Mouse (Mus musculus): Measurements from ENCODE around the gene Fzd4.

Fzd4 gene

GRCm38 (mm10) chr7:89400721-89401120 is 3.4 kb upstream of the Fzd4 start:
- in situ Hi-C loops (cut with MboI; ENCODE audit: low sequenced_read_pairs) = no loop called here

DNA sequence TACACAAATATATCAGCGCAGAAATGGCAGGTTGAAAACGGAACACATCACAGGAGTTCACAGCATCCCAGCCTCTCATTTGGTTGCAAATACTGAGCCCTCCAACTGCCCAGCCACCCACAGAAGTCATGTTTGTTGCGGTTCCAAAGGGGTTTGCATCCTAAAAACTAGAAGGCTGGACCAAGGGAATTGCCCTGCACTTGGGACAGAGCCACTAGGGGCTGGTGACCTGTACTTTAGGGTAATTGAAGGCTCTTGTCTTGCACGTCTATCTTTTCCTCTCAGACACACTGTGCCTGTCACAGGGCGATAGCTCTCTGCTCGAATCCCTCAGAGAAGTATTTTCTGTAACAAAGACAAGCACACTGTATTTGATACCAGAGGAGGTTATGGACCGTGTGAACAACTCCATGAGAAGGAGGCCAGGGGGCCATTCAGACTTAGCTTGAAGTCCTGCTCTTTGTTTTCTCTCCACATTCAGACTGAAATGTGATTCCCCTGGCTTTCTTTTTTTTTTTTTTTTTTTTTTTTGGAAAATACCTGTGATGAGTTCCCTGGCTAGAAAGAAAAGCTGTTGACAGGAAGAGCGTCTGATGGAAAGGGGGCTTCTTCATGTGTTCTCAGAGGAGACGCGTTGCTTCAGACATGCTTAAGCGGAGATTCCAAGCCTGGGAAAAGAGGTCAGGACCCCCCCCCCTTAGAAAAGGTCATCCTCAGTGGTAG is 2.9 kb upstream of the Fzd4 start:
- in situ Hi-C loops (cut with MboI; ENCODE audit: low sequenced_read_pairs) = no loop called here

DNA sequence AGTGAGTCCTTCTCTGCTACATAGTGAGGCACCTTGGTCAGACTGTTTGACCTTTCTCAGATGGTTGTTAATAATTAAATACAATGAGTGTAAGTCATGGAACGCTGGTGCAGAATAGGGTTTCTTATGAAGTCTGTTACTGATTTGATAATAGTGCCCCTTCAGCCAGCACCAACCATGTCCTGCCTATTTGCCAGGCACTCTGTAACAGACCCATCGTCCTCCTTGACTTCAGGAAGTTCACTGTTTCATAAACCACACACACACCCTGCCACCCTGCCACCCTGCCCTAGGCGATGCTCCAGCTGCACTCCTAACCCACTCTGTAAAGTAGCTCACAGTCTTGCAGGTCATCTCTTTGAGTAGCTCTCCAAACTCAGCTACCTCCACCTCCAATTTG is 2.2 kb upstream of the Fzd4 start:
- in situ Hi-C loops (cut with MboI; ENCODE audit: low sequenced_read_pairs) = no loop called here

DNA sequence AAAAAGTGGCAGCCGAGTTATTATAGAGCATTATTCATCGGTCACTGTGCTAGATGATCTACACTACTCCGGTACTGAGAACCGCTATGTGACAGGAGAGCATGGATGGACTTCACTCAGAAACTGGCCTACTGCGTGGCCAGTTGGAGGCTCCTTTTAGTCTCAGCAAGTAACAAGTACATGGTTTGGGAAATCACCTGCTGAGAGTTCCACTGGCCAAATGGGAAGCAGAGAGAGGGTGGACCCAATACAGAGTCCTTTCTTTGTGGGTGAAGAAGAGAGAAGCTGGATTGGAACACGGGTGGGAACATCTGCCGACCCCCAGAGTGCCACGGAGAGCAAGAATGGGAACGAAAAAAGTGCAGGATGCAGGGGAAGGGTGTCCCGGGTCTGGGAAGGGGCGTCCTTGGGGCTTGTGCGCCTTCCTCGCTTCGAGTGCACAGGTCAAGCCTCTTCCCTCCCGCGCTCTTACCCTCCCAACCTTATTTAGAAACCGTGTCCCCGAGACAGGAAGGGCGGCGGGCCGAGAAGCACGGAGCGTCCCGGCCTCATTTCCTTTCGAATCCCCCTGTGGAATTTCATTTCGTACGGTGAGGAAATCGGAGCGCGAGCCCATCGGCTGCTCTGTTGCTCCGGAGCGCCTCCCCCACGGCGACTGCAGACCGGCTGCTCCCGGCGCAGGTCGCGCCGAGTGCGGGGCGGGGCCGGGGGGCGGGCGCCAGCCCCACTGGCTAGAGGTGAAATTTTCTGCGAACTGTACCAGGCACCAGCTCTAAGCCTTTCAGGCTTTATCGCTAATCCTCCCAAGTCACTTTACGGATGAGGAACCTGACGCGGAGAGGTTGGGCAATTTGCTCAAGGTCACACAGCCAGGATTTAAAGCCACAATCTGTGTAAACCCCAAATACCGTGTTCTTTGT is 842 bp upstream of the Fzd4 start:
- in situ Hi-C loops (cut with MboI; ENCODE audit: low sequenced_read_pairs) = no loop called here

GRCm38 (mm10) chr7:89404734-89405440 is 732 bp downstream of the Fzd4 start:
- in situ Hi-C loops (cut with MboI; ENCODE audit: low sequenced_read_pairs) = no loop called here

DNA sequence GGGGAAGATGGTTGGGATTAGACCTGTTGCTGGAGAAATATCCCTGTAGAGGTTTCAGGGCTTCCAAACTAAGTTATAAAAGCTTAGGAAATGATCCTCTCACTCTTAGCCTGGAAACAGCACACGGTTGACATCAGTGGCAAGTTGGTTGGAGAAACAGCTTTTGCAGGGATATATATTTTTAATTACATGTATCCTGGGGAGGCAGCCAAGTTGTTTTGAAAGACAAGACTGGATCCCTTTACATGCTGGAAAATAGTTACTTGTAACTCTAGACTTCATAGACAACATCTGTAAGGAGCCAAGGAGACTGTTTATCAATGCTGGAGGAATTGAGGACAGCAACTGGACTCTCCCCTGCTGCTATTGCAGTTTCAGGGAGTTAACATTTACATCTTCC is 1.9 kb downstream of the Fzd4 start:
- in situ Hi-C loops (cut with MboI; ENCODE audit: low sequenced_read_pairs) = no loop called here

DNA sequence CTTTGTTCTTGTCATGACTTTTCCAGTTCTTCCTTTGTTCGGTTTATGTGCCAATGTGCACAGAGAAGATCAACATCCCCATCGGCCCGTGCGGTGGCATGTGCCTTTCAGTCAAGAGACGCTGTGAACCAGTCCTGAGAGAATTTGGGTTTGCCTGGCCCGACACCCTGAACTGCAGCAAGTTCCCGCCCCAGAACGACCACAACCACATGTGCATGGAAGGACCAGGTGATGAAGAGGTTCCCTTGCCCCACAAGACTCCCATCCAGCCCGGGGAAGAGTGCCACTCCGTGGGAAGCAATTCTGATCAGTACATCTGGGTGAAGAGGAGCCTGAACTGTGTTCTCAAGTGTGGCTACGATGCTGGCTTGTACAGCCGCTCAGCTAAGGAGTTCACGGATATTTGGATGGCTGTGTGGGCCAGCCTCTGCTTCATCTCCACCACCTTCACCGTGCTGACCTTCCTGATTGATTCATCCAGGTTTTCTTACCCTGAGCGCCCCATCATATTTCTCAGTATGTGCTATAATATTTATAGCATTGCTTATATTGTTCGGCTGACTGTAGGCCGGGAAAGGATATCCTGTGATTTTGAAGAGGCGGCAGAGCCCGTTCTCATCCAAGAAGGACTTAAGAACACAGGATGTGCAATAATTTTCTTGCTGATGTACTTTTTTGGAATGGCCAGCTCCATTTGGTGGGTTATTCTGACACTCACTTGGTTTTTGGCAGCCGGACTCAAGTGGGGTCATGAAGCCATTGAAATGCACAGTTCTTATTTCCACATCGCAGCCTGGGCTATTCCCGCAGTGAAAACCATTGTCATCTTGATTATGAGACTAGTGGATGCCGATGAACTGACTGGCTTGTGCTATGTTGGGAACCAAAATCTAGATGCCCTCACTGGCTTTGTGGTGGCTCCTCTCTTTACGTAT is 3.1 kb downstream of the Fzd4 start:
- in situ Hi-C loops (cut with MboI; ENCODE audit: low sequenced_read_pairs) = no loop called here

DNA sequence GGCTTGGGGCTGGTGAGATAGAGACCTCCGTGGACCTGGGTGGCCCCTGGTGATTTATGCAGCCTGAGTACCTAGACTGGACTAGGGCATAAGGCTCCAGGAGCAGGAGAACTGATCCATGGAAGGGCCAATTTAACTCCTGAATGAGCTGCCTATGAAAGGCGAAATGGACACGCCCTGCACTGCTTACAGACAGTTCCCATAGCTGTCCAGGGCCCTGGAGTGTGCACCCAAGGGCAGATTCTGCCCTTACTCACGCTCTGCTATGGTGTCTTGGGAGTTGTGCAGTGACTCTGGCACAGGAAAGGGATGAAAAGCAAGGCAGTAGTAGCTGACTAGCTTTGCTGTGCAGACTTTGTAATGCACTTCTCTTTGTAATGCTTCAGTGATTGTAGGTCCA is 6.1 kb downstream of the Fzd4 start:
- in situ Hi-C loops (cut with MboI; ENCODE audit: low sequenced_read_pairs) = loop anchor here (10.0 kb wide), 1 partner anchor 245 kb away; no protein-coding TSS in a partner anchor

DNA sequence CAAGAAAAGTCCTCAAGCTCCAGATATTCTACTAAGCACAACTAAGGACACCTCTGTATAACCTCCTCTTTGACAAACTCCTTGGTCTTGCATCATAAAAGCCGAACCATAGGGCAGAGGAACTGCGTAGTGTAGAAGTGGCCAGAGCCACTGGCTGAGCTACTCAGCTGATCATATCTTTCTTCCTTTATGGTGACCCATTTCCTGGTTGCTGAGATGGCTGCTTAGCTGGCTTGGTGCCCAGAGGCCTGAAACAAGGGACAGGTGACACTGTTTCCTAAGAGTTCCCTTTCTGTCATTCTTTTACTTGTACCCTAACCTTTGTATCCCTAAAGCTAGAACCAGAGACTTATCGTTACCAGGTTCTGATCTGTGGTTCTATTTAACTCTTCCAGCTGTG is 7.2 kb downstream of the Fzd4 start:
- in situ Hi-C loops (cut with MboI; ENCODE audit: low sequenced_read_pairs) = loop anchor here (10.0 kb wide), 1 partner anchor 247 kb away; no protein-coding TSS in a partner anchor

GRCm38 (mm10) chr7:89412094-89412493 is 7.9 kb downstream of the Fzd4 start:
- in situ Hi-C loops (cut with MboI; ENCODE audit: low sequenced_read_pairs) = loop anchor here (10.0 kb wide), 1 partner anchor 247 kb away; no protein-coding TSS in a partner anchor

GRCm38 (mm10) chr7:89416027-89416426 is 11.9 kb downstream of the Fzd4 start:
- in situ Hi-C loops (cut with MboI; ENCODE audit: low sequenced_read_pairs) = loop anchor here (10.0 kb wide), 1 partner anchor 251 kb away; no protein-coding TSS in a partner anchor

GRCm38 (mm10) chr7:89417707-89418106 is 13.6 kb downstream of the Fzd4 start:
- in situ Hi-C loops (cut with MboI; ENCODE audit: low sequenced_read_pairs) = loop anchor here (10.0 kb wide), 1 partner anchor 253 kb away; no protein-coding TSS in a partner anchor

DNA sequence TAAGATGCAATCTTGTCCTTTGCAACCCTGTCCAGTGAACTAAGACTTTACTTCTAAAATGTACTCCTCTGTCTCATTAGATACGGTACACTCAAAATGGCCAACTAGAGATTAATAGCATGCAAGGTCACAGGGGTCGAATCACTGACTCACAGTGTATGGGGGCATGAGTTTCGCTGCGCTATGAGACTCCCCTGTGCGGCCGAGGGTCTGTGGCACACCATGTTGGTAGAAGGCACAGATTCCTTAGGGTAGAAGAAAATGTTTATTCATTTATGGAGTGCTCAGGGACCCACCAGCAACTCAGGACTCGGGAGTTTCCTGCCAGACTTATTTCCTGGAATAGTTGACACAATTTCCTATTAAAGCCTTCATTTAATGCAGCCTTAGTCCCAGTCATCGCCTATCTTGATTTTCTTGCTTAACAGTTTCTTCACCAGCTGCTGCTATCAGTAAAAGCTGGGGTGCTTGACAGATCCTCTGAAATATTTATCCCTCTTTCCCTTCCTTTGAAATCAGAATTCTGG is 14.0 kb downstream of the Fzd4 start:
- in situ Hi-C loops (cut with MboI; ENCODE audit: low sequenced_read_pairs) = loop anchor here (10.0 kb wide), 1 partner anchor 253 kb away; no protein-coding TSS in a partner anchor

DNA sequence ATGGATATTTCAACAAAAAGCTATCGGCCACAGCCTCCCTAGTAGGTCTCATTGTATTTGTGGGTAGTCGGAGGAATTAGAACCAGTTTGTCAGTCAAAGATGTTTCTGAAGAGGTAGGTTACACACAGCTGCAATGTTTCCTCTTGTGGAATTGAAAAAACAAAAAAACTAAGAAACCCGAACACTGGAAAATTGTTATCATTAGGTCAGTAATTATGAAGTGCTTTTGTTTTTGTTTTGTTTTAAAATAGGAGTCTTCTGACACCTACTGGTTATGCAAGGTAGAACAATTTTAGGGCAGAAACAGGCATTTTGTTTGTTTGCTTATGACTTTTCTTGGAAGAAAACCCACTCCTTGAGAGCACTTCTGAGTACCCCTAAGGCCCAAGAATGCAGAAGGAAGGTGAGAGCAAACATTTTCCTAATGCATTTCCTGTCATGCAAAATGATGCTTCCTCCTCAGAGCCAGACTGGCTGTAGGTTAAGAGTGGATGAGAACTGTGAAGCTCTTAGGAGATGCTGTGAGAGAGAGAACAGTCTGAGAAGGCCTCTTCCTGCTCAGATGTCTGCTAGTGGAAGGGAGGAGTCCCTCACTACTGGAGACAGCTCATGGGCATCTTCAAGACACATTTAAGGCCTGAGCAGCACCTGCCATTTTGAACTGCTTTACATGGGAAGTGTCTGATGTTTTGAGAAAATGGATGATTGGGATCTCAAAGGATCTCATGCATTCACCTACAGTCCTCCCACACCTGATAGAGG is 14.9 kb downstream of the Fzd4 start:
- in situ Hi-C loops (cut with MboI; ENCODE audit: low sequenced_read_pairs) = loop anchor here (10.0 kb wide), 1 partner anchor 254 kb away; no protein-coding TSS in a partner anchor

- in situ Hi-C loops (cut with MboI; ENCODE audit: low sequenced_read_pairs) = no loop called here
Measured at GRCm38 (mm10) chr7:89421294-89421693, 17.1 kb downstream of the Fzd4 start.

DNA sequence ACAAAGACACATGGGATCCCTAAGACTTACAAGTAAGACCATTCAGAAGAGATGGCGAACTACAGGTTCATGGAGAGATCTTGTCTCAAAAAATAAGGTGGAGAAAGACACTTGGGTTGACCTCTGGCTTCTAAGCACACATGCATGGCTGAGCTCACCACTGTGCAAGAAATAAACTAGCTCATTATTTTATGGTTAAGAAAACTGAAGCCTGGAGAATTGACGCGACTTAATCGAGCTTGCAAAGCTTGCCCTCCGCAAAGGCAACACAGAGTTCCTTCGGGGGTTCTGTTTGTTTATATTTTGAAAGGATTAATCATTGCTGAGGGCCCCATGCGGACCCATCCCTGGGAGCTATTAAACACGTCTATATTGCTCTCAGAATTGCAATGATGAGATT is 18.5 kb downstream of the Fzd4 start:
- in situ Hi-C loops (cut with MboI; ENCODE audit: low sequenced_read_pairs) = no loop called here

DNA sequence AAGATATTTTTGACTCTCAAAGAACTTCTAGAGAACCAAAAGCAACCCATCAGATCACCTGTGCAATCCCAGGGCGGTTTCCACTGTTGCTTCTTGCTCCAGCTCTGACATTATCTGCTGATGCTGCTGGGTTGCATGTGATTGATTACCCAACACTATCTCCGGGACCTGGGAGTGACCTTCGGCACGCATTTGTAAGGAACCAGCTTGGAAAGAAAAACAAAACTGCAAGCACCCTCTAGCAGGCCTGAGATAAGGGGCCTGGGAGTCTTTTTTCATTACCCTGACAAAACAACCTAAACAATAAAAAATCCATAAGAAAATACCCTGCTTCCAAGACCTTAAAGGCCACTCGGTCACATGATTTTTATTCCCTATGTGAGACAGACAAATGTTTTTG is 19.0 kb downstream of the Fzd4 start:
- in situ Hi-C loops (cut with MboI; ENCODE audit: low sequenced_read_pairs) = no loop called here

DNA sequence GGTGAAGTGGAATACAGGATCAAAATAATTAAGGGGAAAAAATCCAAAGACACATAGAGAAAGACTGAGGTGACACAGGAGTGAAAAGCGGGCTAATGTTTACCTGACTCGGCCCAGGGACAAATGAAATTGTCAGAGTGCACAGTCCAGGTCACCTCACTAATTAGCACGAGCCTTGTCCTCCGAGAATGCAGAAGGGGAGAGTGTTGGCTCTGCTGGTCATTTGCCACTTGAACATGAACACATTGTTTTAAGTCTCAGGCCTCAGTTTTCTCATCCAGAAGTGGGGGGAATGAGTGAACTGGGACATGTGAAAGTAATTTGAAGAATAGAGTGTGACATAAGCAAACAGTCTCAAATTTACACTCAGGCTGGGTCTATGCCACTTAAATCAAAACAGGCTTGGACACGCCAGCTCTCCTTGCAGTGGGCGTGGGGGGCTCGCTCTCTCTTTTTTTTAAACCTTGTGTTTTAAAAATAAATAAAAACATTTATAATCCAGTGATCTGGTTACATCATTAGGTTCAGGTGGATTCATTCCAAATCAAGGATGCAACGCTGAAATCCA is 19.6 kb downstream of the Fzd4 start:
- in situ Hi-C loops (cut with MboI; ENCODE audit: low sequenced_read_pairs) = no loop called here

GRCm38 (mm10) chr7:89424659-89425058 is 20.5 kb downstream of the Fzd4 start:
- in situ Hi-C loops (cut with MboI; ENCODE audit: low sequenced_read_pairs) = no loop called here
